Mouse (Mus musculus): ENCODE measurements around the gene Sbf2.

Sbf2 gene

DNA sequence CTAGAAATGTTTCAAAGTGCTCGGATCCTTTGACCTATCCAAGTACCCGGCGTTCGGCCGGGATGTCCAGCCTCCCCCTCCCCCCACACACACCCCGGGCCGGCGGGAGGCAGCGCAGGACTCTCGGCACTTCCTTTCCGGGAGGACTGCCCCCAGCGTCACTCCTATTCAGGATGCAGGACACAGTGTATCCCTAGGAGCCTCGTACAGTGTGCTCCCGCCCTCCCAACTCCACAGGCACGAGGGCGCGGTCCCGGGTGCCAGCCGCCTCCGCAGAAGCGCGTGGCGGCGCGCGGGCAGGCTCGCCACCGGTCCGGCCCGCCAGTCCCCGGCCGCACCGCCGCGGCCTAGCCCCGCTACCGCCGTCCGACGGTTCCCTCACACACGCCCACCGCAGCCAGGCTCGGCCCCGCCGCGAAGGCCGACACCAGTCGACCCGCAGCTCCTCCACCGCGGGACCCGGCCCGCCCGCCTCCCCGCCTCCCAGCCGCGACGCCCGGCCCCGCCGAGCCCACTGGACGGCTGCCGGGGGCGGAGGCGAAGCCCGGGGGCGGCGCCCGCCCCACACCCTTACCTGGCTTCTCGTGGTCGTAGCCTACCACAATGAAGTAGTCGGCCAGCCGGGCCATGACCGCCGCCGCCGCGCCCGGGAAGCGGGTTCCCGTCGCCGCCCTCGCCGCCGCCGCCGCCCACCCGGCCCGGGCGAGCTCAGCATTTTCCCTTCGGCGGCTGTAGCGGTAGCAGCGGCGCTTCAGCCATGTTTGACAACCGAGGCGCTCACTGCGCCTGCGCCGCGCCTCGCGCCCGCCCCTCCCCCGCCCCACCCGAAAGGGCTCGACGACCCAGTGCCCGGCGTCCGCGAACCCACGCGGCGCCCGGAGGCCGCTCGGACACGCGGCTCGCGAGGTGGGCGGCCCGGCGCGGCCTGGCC, at the start of gene Sbf2:
TSS of gene Sbf2 (minus strand) at position 790 of the 931 bp plus-strand sequence.
- in situ Hi-C loops (cut with MboI, MseI) = no loop called here

DNA sequence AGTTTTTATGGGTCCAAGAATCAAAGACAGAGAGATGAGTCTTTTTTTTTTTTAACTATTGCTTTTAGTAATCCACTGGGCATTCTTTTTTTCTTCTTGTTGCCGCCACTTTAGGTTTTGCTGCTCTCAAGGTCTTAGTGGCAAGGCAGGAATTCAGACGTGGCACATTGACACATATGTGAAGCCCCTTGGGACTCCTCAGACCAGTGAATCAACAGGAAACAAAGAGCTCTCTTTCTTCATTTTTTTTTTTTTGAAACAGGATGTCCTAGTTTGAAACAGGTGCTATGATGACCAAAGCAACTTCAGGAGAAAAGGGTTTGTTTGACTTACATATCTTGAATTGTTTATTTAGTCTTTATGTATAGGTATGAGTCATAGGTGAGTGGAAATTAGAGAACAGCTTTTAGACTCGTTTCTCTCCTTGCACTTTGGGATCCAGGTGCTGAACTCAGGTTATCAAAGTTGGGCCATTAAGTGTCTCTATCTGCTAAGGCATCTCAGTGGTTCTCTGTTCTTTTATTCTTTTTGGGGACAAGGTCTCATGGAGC, 43.7 kb upstream of the Sbf2 start:
- in situ Hi-C loops (cut with MboI, MseI) = no loop called here

DNA sequence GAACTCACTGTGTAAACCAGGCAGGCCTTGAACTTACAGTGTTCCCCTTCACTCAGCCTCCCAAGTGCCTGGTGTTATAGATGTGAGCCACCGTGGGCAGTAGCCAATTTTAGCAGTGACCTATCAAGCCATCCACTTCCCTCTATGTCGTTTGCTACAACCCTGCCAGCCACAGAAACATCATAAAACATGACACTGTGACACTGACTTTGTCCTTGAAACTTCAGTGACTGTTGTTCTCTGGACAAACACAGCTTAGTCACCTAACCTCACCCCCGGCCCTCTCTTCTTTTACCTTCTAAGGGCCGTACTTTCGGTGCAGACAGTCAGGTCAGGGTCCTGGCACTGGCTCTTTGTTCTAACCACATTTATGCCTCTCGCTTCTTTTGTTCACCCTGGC, 41.2 kb upstream of the Sbf2 start:
- in situ Hi-C loops (cut with MboI, MseI) = no loop called here

DNA sequence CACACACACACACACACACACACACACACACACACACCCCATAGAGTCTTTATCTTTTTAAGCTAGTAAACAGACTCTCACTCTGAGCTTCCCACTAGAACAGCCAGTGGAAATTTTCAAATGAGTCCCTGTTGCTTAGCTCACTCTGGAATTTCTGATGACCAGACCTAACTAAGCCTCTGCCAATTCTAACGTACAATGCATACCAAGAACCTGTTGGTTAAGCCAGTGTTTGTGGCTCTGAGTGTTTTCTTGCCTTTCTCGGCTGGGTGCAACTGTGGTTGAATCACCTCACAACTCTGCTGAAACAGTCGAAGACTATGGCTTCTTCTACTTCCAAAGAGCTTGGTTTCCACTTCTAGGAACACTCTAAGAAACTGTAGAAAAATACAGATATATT, 40.5 kb upstream of the Sbf2 start:
- in situ Hi-C loops (cut with MboI, MseI) = no loop called here

DNA sequence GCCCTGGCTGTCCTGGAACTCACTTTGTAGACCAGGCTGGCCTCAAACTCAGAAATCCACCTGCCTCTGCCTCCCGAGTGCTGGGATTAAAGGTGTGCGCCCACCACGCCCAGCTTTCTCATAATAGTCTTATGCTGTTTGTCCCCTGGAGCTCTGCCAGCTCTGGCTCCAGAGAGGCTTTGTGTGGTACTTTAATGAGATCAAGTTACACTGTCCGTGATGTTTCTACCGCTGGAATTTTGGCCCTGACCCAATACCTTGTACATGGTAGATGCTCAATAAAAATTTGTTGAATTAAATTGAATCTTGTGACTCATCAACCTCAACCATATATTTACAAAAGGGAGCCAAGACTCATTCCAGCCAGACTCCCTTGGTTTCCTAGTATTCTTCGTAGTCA, 36.4 kb upstream of the Sbf2 start:
- in situ Hi-C loops (cut with MboI, MseI) = no loop called here

DNA sequence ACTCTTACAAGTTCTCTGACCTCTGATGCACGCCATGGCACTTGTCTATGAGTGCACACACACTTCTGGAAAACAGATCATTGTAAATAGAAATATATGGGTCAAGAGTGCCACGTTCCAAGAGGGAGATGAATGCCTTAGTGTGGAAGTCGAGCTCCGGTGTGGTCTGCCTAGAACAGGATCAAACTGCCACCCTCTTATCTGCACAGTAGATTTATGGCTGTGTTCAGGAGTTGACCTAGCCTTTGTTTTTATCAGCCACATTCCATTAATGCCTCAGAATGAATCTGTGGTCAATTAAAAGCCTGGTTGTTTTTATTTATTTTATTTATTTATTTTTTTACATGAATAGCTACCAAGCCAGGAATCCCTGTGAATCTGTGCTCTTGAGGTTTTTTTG, 35.8 kb upstream of the Sbf2 start:
- in situ Hi-C loops (cut with MboI, MseI) = no loop called here

DNA sequence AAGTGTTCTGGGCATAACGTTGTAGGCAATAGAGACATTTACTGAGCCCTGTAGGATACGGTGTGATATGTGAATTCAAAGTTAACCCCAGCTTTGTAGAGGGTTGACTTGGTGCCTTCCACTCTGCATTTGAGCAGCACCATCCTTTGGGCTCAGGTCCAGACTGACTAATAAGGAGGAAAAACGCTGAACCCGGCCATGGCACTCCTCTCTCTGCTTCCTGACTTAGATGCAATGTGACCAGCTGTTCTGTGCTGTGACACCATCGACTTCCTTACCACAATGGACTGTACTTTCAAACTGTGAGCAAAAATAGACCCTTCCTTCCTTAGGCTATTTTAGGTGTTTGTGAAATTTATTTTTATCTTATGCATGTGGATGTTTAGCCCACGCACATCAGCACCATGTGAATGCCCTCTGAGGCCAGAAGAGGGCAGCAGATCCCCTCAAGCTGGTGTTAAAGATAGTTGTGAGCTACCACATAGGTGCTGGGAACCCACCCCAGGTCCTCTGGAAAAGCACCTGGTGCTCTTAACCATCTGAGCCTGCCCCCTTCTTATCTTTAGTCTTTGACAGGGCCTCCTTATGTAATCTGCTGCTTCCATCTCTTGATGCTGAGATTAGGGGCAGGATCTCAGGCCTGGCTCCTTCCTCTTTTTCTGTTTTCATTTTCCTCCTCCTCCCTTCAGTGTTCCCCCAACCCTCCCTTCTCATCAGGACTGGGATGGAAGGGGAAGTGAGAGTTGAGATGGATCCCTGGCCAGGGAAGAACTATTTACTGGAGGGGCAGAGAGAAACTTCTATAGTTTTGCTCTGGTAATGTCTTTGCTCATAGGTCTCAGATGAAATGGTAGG, 34.6 kb upstream of the Sbf2 start:
- in situ Hi-C loops (cut with MboI, MseI) = no loop called here

DNA sequence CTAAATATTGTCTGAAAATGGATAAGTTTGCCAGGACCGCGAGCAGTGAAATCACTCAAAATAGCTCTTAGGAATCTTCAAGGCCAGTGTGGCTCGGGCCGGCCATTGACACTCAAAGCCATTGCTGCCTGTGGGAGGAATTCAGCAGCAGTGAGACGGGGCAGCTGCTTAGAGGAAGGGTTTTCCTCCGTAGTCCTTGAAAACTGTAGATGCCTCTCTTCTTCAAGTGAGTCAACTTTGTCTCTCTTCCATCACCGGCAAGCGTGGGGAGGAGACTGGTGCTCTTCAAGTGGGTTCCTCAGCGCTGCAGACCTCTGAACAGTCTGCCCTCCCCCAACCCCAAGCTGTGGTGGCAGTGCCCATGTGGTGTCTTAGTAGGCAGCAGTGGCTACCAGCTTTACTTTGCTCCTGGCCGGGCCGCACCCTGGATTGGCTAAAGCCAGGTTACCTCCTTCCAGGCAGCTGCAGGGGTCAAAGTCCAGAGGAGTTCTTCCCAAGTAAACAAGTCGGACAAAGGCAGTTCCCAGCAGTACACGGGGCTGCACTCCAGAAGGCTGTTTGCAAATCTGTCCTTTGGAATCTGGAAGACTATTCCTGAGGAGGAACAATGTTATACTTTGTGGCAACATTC, 33.8 kb upstream of the Sbf2 start:
- in situ Hi-C loops (cut with MboI, MseI) = no loop called here

DNA sequence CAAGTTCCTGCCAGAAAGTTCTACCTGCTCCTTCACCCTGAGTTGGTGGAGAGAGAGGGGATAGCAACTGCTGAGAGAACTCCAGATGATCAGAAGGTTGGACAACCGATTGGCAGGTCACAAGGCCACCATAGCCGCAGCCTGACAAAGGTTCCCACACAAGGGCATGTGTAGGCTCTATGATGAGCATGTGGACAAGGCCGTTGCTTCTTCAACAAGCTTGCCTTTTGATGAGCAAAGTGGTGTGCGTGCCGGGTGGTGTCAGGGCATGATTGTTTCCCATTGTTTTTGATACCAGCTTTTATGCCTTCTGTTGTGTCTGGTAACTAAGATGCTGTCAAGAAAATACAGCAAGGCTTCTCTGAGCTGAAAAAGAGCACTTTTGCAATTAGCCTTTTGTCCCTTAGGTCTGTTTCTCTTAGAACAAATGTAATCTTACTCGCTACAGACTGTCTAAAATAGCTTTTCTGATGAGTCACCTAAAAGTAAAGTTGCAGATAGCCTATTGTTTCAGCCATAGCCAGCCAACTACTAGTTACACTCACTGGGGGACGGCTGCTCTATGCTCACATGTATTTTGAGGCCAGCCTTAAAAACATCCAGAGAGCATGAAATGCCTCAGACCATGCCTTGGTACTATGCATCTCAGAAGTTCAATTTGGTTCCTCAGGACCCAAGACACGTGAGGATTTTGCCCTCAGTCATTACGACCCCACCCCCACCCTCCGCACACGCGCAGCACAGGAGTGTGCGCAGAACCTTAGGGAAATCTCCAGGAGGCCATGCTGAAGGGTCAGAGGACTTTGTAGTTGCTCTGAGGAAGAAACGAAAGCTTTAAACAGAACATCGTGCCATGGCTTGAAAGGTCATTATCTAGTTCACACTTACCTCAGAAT, 33.1 kb upstream of the Sbf2 start:
- in situ Hi-C loops (cut with MboI, MseI) = no loop called here

DNA sequence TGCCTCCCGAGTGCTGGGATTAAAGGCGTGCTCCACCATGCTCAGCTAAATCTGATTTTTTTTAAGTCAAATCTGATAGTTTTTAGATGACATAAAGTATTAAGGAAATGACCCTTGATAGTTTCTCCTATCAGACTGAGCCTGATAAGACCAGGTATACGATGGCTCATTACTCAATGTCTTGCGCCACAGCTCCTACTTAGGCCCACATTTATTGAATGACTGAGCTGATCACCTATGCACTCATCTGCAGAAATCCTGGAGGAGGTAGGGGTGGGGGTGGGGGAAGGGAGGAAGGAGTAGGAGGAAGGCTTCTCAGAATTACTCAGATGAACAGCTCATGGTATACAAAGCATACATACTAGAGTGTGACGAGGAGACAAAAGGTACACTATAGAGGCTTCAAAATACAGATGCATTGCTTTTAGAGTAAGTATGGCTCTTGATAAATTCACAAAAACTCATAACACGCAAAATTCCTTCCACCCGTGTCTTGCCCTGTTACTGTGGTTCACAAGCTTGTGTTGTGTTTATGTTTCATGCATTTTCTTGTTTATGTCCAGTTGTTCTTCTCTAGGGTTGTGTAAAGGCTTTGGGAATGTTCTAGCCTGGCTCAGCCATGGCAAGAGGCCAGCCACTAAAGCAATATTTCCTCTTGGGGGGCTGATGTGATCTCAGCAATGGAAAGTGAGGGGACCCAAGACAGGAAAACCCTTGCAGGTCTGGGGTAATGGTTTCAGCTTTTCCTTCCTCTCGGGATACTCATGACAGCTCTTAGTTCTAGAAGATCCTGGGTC, 32.1 kb upstream of the Sbf2 start:
- in situ Hi-C loops (cut with MboI, MseI) = no loop called here

DNA sequence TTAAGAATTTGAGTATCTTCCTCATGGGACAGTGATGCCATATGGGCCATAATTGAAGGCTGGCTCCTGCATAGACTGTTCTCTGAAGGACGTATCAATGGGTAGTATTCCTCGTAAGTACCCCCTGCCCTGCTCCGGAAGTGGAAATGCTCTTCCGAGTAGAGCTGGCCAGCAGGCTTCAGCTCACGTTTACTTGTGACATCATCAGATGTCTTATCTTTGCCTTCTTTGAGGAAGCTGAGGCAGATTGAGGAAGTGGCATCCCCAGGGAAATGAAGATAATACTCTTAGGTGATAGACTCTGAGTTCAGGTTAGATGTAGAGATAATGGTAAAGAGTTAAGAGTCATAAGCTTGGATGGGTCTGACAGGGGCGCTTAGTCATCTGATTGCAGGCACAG, 31.1 kb upstream of the Sbf2 start:
- in situ Hi-C loops (cut with MboI, MseI) = no loop called here

DNA sequence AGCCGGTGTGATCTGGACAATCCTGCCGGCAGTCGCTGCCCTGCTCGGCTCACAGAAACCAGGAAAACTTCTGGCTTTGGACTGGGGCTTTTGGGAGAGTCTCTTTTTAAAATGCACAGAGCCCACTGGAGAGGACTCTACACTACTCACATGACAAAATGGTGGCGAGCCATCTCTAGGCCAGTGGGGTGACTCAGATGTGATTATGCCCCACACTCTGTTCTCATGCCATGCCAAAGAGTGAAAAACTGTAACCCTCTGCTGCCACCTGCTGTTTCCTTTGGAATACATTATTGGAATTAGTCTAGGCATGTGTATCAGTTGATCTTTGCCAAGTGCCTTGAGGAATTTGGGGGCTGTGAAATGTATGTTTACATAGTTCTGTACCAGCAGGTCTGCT, 30.6 kb upstream of the Sbf2 start:
- in situ Hi-C loops (cut with MboI, MseI) = no loop called here

DNA sequence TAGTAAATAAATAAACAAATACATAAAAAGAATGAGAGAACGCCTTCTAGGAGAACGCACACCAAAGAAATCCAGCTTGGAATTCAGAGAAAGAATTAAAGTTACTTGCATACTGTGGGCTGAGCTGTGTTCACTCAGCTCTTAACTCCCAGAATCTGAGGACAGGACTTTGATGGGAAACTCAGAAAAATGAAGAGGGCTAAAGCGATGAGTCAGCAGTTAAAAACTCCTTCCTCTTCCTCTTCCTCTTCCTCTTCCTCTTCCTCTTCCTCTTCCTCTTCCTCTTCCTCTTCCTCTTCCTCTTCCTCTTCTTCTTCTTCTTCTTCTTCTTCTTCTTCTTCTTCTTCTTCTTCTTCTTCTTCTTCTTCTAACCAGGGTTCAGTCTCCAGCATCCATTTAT, 25.2 kb upstream of the Sbf2 start:
- in situ Hi-C loops (cut with MboI, MseI) = loop anchor here (10.0 kb wide), 2 partner anchors 95 to 475 kb away; no protein-coding TSS in a partner anchor

DNA sequence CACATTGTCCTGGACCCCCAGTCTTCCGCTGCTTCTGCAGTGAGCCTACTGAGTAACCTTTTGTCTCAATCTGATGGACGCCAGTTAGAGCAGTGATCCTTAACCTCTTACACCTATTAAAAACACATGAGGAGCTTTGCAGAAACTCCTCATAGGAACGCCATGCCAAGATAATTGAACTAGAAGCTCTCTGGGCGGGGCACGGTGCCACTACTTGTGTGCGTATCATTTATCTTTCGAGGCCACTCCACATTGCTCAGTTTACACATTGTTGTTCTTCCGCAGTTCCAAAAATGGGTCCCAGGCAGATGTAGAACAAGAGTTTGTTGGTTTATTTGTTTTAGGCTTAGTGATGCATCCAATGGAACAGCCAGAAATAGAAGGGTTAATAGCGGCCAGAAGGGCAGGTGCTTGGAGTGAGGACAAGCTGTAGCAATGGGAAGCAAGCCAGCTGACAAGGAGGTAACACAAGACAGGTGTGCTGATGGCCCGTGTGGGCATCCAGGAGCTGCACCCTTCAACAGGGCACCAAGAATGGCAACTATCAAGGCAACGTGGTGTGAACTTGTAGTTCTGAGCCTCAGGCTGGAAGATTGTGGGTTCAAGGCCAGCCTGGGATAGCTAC, 24.7 kb upstream of the Sbf2 start:
- in situ Hi-C loops (cut with MboI, MseI) = loop anchor here (10.0 kb wide), 2 partner anchors 95 to 475 kb away; no protein-coding TSS in a partner anchor

DNA sequence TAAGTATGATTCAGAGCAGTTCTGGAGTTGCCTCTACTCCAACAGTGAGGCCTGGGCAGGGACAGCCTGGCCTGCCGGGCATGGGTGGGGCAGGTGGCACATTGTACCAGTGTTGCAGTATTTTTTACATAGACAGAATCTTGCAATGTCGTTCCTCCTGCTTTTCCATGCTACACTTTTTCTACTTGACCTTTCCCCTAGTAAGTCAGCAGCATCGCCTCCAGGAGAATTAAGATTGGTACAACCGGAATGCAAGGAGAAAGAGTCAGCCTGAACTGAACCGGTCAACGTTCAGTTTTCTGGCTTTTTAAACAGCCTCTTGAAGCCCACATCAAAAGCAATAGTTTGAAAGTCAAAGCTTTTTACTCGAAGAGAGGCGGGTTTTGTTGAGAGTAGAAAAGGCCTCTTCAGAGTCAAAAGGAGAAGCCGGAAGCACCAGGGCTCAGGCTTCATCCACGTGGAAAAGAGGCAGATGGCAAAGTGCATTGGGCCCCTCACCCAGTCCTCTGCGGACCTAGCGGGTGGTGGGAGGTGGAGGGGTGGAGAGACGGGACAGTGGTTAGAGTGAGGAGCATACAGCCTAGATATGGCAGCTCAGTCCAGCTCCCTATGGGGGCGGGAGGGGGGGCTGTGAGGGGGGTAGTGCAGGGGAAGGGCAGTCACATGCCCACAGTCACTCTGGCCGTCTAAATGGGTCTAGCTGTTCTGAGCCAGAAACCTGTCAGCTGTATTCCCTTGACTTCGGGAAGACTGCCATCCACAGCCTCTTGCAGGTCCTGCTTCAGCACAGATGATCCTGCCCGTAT, 23.8 kb upstream of the Sbf2 start:
- in situ Hi-C loops (cut with MboI, MseI) = loop anchor here (10.0 kb wide), 2 partner anchors 94 to 474 kb away; no protein-coding TSS in a partner anchor

DNA sequence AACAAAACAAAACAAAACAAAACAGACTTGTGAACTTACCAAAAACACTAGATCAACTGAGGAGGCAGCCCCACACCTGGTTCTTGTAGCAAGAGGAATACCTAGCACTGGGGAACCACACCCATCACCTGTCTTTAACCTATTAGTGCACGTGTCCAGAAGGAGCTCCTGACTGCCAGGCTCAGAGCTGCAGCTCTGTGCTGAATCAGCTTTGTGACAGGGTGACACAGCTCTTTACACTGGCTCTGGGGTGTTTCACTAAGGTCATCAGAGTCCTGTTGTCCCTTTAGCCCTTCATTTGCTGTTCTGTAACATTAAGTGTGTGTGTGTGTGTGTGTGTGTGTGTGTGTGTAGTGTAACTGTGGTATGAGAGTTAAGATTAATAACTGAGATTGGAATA, 21.8 kb upstream of the Sbf2 start:
- in situ Hi-C loops (cut with MboI, MseI) = loop anchor here (10.0 kb wide), 2 partner anchors 92 to 472 kb away; no protein-coding TSS in a partner anchor

DNA sequence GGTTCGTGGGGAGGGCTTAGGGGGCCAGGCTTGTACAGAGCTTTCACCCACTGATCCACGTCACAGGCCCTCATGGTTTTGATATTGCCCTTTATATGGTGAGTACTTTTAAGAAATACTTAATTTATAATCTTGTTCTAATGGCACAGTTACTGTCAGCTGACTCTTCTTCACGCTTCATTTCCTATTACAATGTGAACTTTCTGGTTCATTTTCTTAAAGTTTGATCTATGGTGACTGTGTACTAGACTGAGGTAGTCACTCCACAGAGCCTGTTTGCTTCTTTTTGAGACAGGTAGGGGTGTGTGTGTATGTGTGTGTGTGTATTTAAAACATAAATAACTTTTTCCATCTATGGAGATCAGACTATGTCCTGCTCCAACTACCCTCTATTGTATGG, 21.2 kb upstream of the Sbf2 start:
- in situ Hi-C loops (cut with MboI, MseI) = loop anchor here (10.0 kb wide), 2 partner anchors 91 to 471 kb away; no protein-coding TSS in a partner anchor
